ENCODE assay signal across 20 mouse cellular contexts in genomic region chr9:122273879-122274278, GRCm38 (mm10). TPM values are rescaled to one million over a fixed set of nuclear protein-coding genes. Genes with fewer than 3 reads are reported as not detected.
DNase-seq lines count a peak whose midpoint lies in the region; TF ChIP-seq lines count a peak whose summit lies in the region.
"Had no signal": no experiment of that assay in that cellular context is flagged by ENCODE, and none has a peak within 500 bp of the region (broad histone marks: within the 10 kb centered on the region; RNA-seq: fewer than 3 reads in every experiment).

No protein-coding gene starts in this region.

- peak overlapping the region; percentile 55 for H3K27ac ChIP-seq in left cerebral cortex, adult 2 months
- H3K27ac ChIP-seq: embryonic facial prominence, embryonic 15.5 days; forebrain, embryonic 10.5 days; heart, adult 2 months; hindbrain, embryonic 10.5 days; hindbrain, embryonic 14.5 days had no signal

- TF ChIP-seq CTCF in left cerebral cortex, adult 2 months (IDR thresholded peaks at IDR 0.05) = no peak

- peak; percentile 43 to 66 for DNase-seq in frontal cortex, postnatal 36 days (ENCODE audit: low spot score in 2 of 2)
- no peak for DNase-seq in frontal cortex, postnatal 25 days (ENCODE audit: low spot score in 2 of 2)
- peak in 1 of 2 experiments; percentile 24 for DNase-seq in left cerebral cortex, adult 2 months (ENCODE audit: extremely low spot score in 1 of 2, low spot score in 2 of 2)
- no peak for DNase-seq in left cerebral cortex, postnatal 4 days
- DNase-seq in right cerebral cortex, postnatal 25 days = peak; percentile 38
- no peak for DNase-seq in right cerebral cortex, postnatal 10 days (ENCODE audit: low spot score in 2 of 2)
- peak; percentile 72 for DNase-seq in telencephalon, adult 2 months (ENCODE audit: low read depth, low spot score)
- no peak for DNase-seq in natural killer cell, adult 2 months (ENCODE audit: low spot score in 2 of 2)
- DNase-seq: adrenal gland, postnatal 14 days; cerebellum, adult 18-20 months; cerebellum, adult 9-11 months; embryo, embryonic 11 days; gastrocnemius, postnatal 10 days; heart, adult 2 months had no signal

- H3K4me3 ChIP-seq in left cerebral cortex, adult 2 months = no peak overlapping the region
- H3K4me3 ChIP-seq: embryonic facial prominence, embryonic 15.5 days; erythroblast, embryonic 14.5 days; forebrain, embryonic 10.5 days; heart, adult 2 months; heart, embryonic 12.5 days; hindbrain, embryonic 10.5 days had no signal

- intact Hi-C loops in left cerebral cortex, adult 2 months (cut with DNase I) = no loop called here
- intact Hi-C loops in left cerebral cortex, postnatal 4 days (cut with DNase I) = no loop called here

RNA-seq across cellular contexts. Expression of gene Ano10, which starts 20.3 kb away (rescaled TPM):
- 10 to 100 TPM; 25.8 to 27.4 TPM for total RNA-seq in left cerebral cortex, adult 2 months (2021)
- total RNA-seq in left cerebral cortex, postnatal 4 days (2021) = 10 to 100 TPM; 33.3 to 37.4 TPM

Comparison
In these comparisons a context has a peak if more than half of its experiments do, and no peak if none do; other contexts are left out.
1. DNase-seq: peak in frontal cortex, postnatal 36 days (2 of 2), right cerebral cortex, postnatal 25 days (single experiment) and telencephalon, adult 2 months (single experiment); none in frontal cortex, postnatal 25 days (0 of 2), left cerebral cortex, postnatal 4 days (single experiment), right cerebral cortex, postnatal 10 days (0 of 2) and natural killer cell, adult 2 months (0 of 2).